Mouse (Mus musculus) heart, embryonic 11.5 days (tissue): ENCODE data around the gene Hopx. TPM values are rescaled to one million over a fixed set of nuclear protein-coding genes. Genes with fewer than 3 reads are reported as not detected.

Source experiments
- ATAC-seq: fragments of 200-750 bp; cut with Nextera tagmentation; replicated peaks from 2 replicates; pipeline ENCODE4 v1.8.0; 2017; ENCODE audit warnings: moderate library complexity; ENCODE audit not compliant: insufficient number of reproducible peaks, low FRiP score, low TSS enrichment
- H3K27ac ChIP-seq: fragments of 300-500 bp; sonication (generic); 2 replicates; pipeline ENCODE4 v1.5.1; 2014; ENCODE audit warnings: mild to moderate bottlenecking, low read depth, low read length
- H3K27me3 ChIP-seq: fragments of 300-500 bp; sonication (generic); 2 replicates; pipeline ENCODE4 v1.6.1; 2014; ENCODE audit warnings: mild to moderate bottlenecking, low read length, mixed read lengths; ENCODE audit not compliant: control insufficient read depth, insufficient read depth
- H3K36me3 ChIP-seq: fragments of 300-500 bp; sonication (generic); 2 replicates; pipeline ENCODE4 v1.6.1; 2014; ENCODE audit warnings: mild to moderate bottlenecking, low read length, moderate library complexity, mixed read lengths; ENCODE audit not compliant: control insufficient read depth, insufficient read depth
- H3K4me1 ChIP-seq: fragments of 300-500 bp; sonication (generic); 2 replicates; pipeline ENCODE4 v1.6.1; 2014; ENCODE audit warnings: low read length; ENCODE audit not compliant: control insufficient read depth, insufficient read depth
- H3K4me2 ChIP-seq: fragments of 300-500 bp; sonication (generic); 2 replicates; pipeline ENCODE4 v1.6.1; 2014; ENCODE audit warnings: mild to moderate bottlenecking, moderate library complexity
- H3K4me3 ChIP-seq: fragments of 300-500 bp; sonication (generic); 2 replicates; pipeline ENCODE4 v1.5.1; 2014; ENCODE audit warnings: low read depth, low read length
- H3K9ac ChIP-seq: fragments of 300-500 bp; sonication (generic); 2 replicates; pipeline ENCODE4 v1.6.1; 2014; ENCODE audit warnings: mild to moderate bottlenecking, low read depth, low read length, moderate library complexity
- H3K9me3 ChIP-seq: fragments of 300-500 bp; sonication (generic); replicated peaks from 2 replicates; pipeline ENCODE4 v1.6.1; 2016; ENCODE audit warnings: low read length; ENCODE audit not compliant: control insufficient read depth
- WGBS: fragments of 180-500 bp; shearing (Covaris S2); extraction: QIAGEN DNeasy Blood & Tissue Kit; methylation state at CpG from one replicate; pipeline ENCODE4 v1.1.7; 2014; ENCODE audit not compliant: insufficient replicate concordance; 5-methylcytosine and 5-hydroxymethylcytosine counted together
- polyA plus RNA-seq: library from polyadenylated mRNA; unstranded; fragments of >200 nt; fragmentation: Nextera tagmentation; extraction: Ambion mirVana; gene quantifications from 2 replicates; pipeline ENCODE4 v1.2.1, GENCODE M21; 2014

Hopx gene
- polyA plus RNA-seq, 1 experiment from 2014 or later, result 19.7 TPM

- peak overlapping the region; percentile 42; the same call in 1 of the 2 replicates for H3K4me2 ChIP-seq
- H3K27ac ChIP-seq, result no peak overlapping the region
- no peak overlapping the region for H3K9ac ChIP-seq
- no peaks in the 10 kb centered on the region for H3K36me3 ChIP-seq
- 27% methylated on average over 17 of the region's 17 CpGs for WGBS
- no peaks in the 10 kb centered on the region for H3K9me3 ChIP-seq
- H3K27me3 ChIP-seq, result no peaks in the 10 kb centered on the region
- no peak for ATAC-seq
- H3K4me1 ChIP-seq, result no peaks in the 10 kb centered on the region
- peak overlapping the region; percentile 23; the same call in 1 of the 2 replicates for H3K4me3 ChIP-seq
Observed at GRCm38 (mm10) chr5:77061372-77062038, 53.4 kb downstream of the Hopx start.

DNA sequence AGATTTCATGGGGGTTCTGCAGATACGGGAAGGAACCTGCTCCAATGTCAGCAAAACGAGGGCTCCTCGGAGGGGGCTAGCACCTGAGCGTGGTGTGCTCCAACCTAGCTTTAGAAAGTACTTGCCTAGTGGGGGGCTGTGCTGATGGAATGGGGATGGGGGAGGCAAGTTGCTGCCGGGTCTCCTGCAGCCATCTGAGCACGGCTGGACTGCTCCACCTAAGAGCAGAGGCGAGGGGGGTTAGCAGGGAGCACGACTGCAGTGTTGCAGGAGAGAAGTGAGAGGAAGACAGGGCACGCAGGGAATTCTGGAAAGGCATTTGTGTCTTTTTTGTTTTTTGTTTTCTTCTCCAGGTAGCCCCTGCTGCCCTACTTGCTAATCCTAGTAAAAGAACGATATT is 54.6 kb downstream of the Hopx start:
- Histone ChIP-seq H3K36me3 (no peaks in the 10 kb centered on the region), H3K27me3 (no peaks in the 10 kb centered on the region), H3K4me2 (no peak overlapping the region), H3K4me1 (no peaks in the 10 kb centered on the region), H3K9ac (no peak overlapping the region), H3K9me3 (no peaks in the 10 kb centered on the region), H3K4me3 (no peak overlapping the region), H3K27ac (no peak overlapping the region)
- no peak for ATAC-seq
- WGBS, result 37% methylated on average over 10 of the region's 10 CpGs

DNA sequence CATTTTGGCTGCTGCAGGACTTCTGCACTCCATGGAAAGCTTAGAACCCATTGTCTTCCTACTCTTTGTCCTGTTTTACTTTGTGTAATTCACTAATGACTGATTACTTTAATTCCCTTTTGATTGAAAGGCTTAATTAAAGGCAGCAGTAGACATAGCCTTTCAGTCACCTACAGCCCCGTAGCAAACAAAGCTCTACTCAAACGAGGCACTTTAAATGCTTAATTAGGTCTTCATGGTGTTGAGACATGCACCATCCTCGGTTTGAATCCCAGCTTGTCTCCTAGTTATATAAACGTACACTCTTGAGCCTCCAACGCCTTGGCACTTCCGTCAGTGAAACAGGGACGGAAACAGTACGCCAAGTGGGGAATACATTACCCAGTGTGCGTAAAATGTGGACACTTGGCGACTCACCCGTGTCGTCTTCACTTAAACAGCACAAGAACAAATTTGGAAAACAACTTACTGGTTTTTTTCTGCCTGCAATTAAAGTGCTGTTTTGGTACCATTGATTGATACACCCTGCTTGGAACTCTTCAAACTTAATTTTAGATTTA is 58.0 kb downstream of the Hopx start:
- no peaks in the 10 kb centered on the region for H3K27me3 ChIP-seq
- H3K27ac ChIP-seq, result no peak overlapping the region
- no peak overlapping the region for H3K9ac ChIP-seq
- no peak overlapping the region for H3K4me3 ChIP-seq
- 78% methylated on average over 12 of the region's 12 CpGs for WGBS
- H3K36me3 ChIP-seq, result no peaks in the 10 kb centered on the region
- H3K9me3 ChIP-seq, result peaks cover 3% of the 10 kb centered on the region; the same call in 1 of the 2 replicates
- H3K4me2 ChIP-seq, result no peak overlapping the region
- H3K4me1 ChIP-seq, result no peaks in the 10 kb centered on the region
- ATAC-seq, result no peak

- 82% methylated on average over 5 of the region's 5 CpGs for WGBS
- no peak for ATAC-seq
Observed at GRCm38 (mm10) chr5:77052616-77053015, 62.3 kb downstream of the Hopx start.

GRCm38 (mm10) chr5:77044362-77044761 is 70.6 kb downstream of the Hopx start:
- no peaks in the 10 kb centered on the region for H3K27me3 ChIP-seq
- ATAC-seq, result no peak
- no peaks in the 10 kb centered on the region for H3K36me3 ChIP-seq
- H3K4me3 ChIP-seq, result no peak overlapping the region
- no peak overlapping the region for H3K9ac ChIP-seq
- WGBS, result 65% methylated on average over 5 of the region's 5 CpGs
- H3K9me3 ChIP-seq, result no peaks in the 10 kb centered on the region
- no peak overlapping the region for H3K4me2 ChIP-seq
- H3K4me1 ChIP-seq, result no peaks in the 10 kb centered on the region
- H3K27ac ChIP-seq, result no peak overlapping the region

More at GRCm38 (mm10) chr5:77052616-77053015, 62.3 kb downstream of the Hopx start:
- Histone ChIP-seq H3K9me3 (peaks cover 3% of the 10 kb centered on the region; the same call in 1 of the 2 replicates), H3K36me3 (no peaks in the 10 kb centered on the region), H3K27me3 (no peaks in the 10 kb centered on the region), H3K4me2 (no peak overlapping the region), H3K9ac (no peak overlapping the region), H3K27ac (no peak overlapping the region), H3K4me1 (no peaks in the 10 kb centered on the region), H3K4me3 (no peak overlapping the region)

DNA sequence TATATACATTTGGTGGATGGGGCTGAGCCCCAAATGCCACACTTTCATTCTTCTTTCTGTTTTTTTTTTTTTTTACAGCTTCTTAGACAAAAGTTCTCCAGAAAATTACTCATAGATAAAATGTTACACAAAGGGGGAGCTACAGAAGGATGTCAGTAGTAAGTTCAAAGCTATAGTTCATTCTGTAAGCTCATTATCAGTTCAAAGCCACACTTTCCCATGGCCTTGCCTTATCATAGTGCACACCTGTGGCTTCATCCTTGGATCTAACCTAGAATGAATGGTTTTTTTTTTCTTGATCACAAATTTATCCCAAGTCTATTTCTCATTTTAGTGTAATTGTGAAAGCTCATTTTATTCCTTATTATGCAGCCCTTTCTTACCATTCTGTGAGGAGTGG is 75.5 kb downstream of the Hopx start:
- ATAC-seq, result no peak
- H3K4me2 ChIP-seq, result no peak overlapping the region
- no peaks in the 10 kb centered on the region for H3K9me3 ChIP-seq

GRCm38 (mm10) chr5:77038451-77038850 is 76.5 kb downstream of the Hopx start:
- WGBS, result 84% methylated on average over 10 of the region's 10 CpGs
- no peaks in the 10 kb centered on the region for H3K27me3 ChIP-seq
- H3K27ac ChIP-seq, result no peak overlapping the region
- H3K9ac ChIP-seq, result no peak overlapping the region
- no peak overlapping the region for H3K4me3 ChIP-seq
- no peaks in the 10 kb centered on the region for H3K4me1 ChIP-seq
- no peaks in the 10 kb centered on the region for H3K9me3 ChIP-seq
- no peak for ATAC-seq
- H3K36me3 ChIP-seq, result no peaks in the 10 kb centered on the region
- H3K4me2 ChIP-seq, result no peak overlapping the region

More for the DNA sequence above, 75.5 kb downstream of the Hopx start:
- H3K27ac ChIP-seq, result no peak overlapping the region
- no peaks in the 10 kb centered on the region for H3K4me1 ChIP-seq
- H3K9ac ChIP-seq, result no peak overlapping the region
- no peak overlapping the region for H3K4me3 ChIP-seq
- H3K36me3 ChIP-seq, result no peaks in the 10 kb centered on the region
- H3K27me3 ChIP-seq, result no peaks in the 10 kb centered on the region
